In genomic region chr9:35052671-35053070, GRCm38 (mm10) we compare ENCODE assay signal across 20 mouse cellular contexts.
DNase-seq lines count a peak whose midpoint lies in the region; ATAC-seq lines count a peak whose summit lies in the region.
"Had no signal": no experiment of that assay in that cellular context is flagged by ENCODE, and none has a peak within 500 bp of the region (broad histone marks: within the 10 kb centered on the region; RNA-seq: fewer than 3 reads in every experiment).

No protein-coding gene starts in this region.

- H3K9me3 ChIP-seq in heart, embryonic 12.5 days (replicated peaks), result no peaks in the 10 kb centered on the region
- H3K9me3 ChIP-seq: embryonic facial prominence, embryonic 12.5 days; forebrain, embryonic 12.5 days; hindbrain, embryonic 13.5 days; liver, embryonic 13.5 days had no signal

- H3K4me2 ChIP-seq in heart, embryonic 12.5 days, result no peak overlapping the region
- H3K4me2 ChIP-seq: embryonic facial prominence, embryonic 12.5 days; forebrain, embryonic 12.5 days; hindbrain, embryonic 13.5 days; liver, embryonic 13.5 days; midbrain, embryonic 11.5 days had no signal

- H3K4me1 ChIP-seq in heart, embryonic 12.5 days (replicated peaks), result peaks cover 29% of the 10 kb centered on the region
- H3K4me1 ChIP-seq: embryonic facial prominence, embryonic 12.5 days; forebrain, embryonic 12.5 days; hindbrain, embryonic 13.5 days had no signal

- H3K27ac ChIP-seq in heart, embryonic 12.5 days (ENCODE audit: poor library complexity, severe bottlenecking), result no peak overlapping the region
- H3K27ac ChIP-seq: embryonic facial prominence, embryonic 12.5 days; forebrain, embryonic 12.5 days; hindbrain, embryonic 13.5 days; liver, embryonic 13.5 days had no signal

- H3K9ac ChIP-seq in heart, embryonic 12.5 days, result no peak overlapping the region
- H3K9ac ChIP-seq: embryonic facial prominence, embryonic 12.5 days; forebrain, embryonic 12.5 days; hindbrain, embryonic 13.5 days; liver, embryonic 13.5 days had no signal

- 0 out of 2 replicates have a peak, but pooled peaks cover 16% of the 10 kb centered on the region for H3K27me3 ChIP-seq in heart, embryonic 12.5 days (replicated peaks)
- H3K27me3 ChIP-seq: embryonic facial prominence, embryonic 12.5 days; forebrain, embryonic 12.5 days; hindbrain, embryonic 13.5 days; liver, embryonic 13.5 days had no signal

- peak; percentile 0 for DNase-seq in cerebellum, adult 11-12 months
- DNase-seq in cerebellum, adult 8-10 months, result no peak
- peak; percentile 3 for DNase-seq in heart, postnatal 4 days
- DNase-seq in right cerebral cortex, postnatal 10 days (ENCODE audit: low spot score in 2 of 2), result peak; percentile 12 to 14
- no peak for DNase-seq in right cerebral cortex, postnatal 25 days
- DNase-seq in testis, postnatal 10 days (ENCODE audit: low spot score), result peak; percentile 29
- DNase-seq: cerebellum, postnatal 14 days; gastrocnemius, postnatal 36 days; kidney, adult 8-10 months; kidney, postnatal 36 days; layer of hippocampus, postnatal 36 days; liver, embryonic 13.5 days; lung, adult 2 months; lung, postnatal 14 days; thymus, adult 18-20 months had no signal

- no peak for ATAC-seq in heart, embryonic 12.5 days (ENCODE audit: insufficient number of reproducible peaks, low FRiP score)

- WGBS in heart, embryonic 12.5 days, result 78% methylated on average over 4 of the region's 4 CpGs

- H3K4me3 ChIP-seq in heart, embryonic 12.5 days, result no peak overlapping the region
- H3K4me3 ChIP-seq: embryonic facial prominence, embryonic 12.5 days; forebrain, embryonic 12.5 days; hindbrain, embryonic 13.5 days; liver, embryonic 13.5 days had no signal

- H3K36me3 ChIP-seq in heart, embryonic 12.5 days, result peaks cover 35% of the 10 kb centered on the region

Comparison
In these comparisons a context has a peak if more than half of its experiments do, and no peak if none do; other contexts are left out.
1. DNase-seq: peak in cerebellum, adult 11-12 months (single experiment), heart, postnatal 4 days (single experiment), right cerebral cortex, postnatal 10 days (2 of 2) and testis, postnatal 10 days (single experiment); none in cerebellum, adult 8-10 months (single experiment) and right cerebral cortex, postnatal 25 days (single experiment).